Mouse (Mus musculus): ENCODE data around the gene Tent5b. TPM values are rescaled to one million over a fixed set of nuclear protein-coding genes. Genes with fewer than 3 reads are reported as not detected.
A peak's percentile ranks its signal among the peaks of the same experiment; 100 is the strongest.

Tent5b gene
- polyA plus RNA-seq, 1 experiment, result 0.86 TPM

DNA sequence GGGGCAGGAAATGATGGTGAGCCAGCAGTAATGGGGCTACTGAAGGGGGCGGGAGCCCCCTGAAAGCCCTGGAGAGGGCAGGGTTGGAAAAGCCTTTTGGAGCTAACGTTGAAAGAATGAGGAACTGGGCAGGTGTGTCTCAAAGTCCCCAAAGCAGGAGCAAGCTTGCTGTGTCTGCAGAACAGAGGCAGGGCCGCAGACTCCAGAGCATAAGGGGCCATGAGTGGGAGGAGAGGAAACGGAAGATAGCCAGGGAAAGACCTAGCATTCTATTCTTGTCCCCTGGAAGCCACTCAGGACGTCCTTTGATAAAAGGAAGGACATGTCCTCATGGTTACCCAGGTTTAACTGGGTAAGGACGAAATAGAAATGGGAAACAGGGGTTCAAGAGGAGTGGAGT lies 16.7 kb upstream of the Tent5b start:
- Histone ChIP-seq H3K4me1 (replicated peaks; ENCODE audit: control insufficient read depth, insufficient read depth, low read length) (peaks cover 7% of the 10 kb centered on the region), H3K36me3 (ENCODE audit: control insufficient read depth, insufficient read depth, low read length) (no peaks in the 10 kb centered on the region), H3K27ac (ENCODE audit: control insufficient read depth, insufficient read depth, low read length) (no peak overlapping the region), H3K4me3 (ENCODE audit: control insufficient read depth, insufficient read depth, low read length) (no peak overlapping the region), H3K27me3 (ENCODE audit: control insufficient read depth, insufficient read depth, low read length) (no peaks in the 10 kb centered on the region; the same call in 1 of the 2 replicates)
- no peak for TF ChIP-seq POLR2A (IDR thresholded peaks at IDR 0.05; ENCODE audit: control insufficient read depth, extremely low read depth, insufficient read depth, low read length, poor library complexity)
- no peak for TF ChIP-seq CTCF (IDR thresholded peaks at IDR 0.05; ENCODE audit: borderline replicate concordance, control insufficient read depth, extremely low read depth, insufficient read depth, low read length, poor library complexity)
- DNase-seq, result no peak
- 52% methylated on average over 6 of the region's 6 CpGs for WGBS

DNA sequence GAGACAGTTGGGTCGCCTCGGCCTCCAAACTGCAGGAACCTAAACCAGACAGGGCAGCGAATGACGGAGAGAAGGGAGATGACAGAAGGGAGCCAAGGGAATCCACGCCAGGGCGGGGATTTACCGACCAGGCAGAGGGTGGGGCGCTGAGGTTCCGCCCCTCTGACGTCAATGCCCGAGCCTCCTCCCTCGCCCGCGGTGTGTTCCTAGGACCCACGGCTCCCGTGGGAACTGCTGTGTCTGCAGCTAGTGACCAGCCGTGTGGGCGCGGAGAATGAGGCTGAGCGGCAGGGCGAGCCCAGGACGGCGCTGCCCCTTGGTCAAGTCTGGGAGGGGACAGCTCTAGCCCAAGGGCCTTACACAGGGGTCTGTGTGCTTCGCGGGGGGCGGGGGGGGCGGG lies 11.9 kb upstream of the Tent5b start:
- Histone ChIP-seq H3K4me1 (replicated peaks; ENCODE audit: control insufficient read depth, insufficient read depth, low read length) (peaks cover 4% of the 10 kb centered on the region; the same call in 1 of the 2 replicates), H3K27me3 (ENCODE audit: control insufficient read depth, insufficient read depth, low read length) (no peaks in the 10 kb centered on the region; the same call in 1 of the 2 replicates), H3K27ac (ENCODE audit: control insufficient read depth, insufficient read depth, low read length) (no peak overlapping the region), H3K36me3 (ENCODE audit: control insufficient read depth, insufficient read depth, low read length) (no peaks in the 10 kb centered on the region), H3K4me3 (ENCODE audit: control insufficient read depth, insufficient read depth, low read length) (peak overlapping the region; percentile 39)
- 2% methylated on average over 27 of the region's 27 CpGs for WGBS
- TF ChIP-seq POLR2A (IDR thresholded peaks at IDR 0.05; ENCODE audit: control insufficient read depth, extremely low read depth, insufficient read depth, low read length, poor library complexity) (no peak), CTCF (IDR thresholded peaks at IDR 0.05; ENCODE audit: borderline replicate concordance, control insufficient read depth, extremely low read depth, insufficient read depth, low read length, poor library complexity) (no peak)
- peak; percentile 59 for DNase-seq

DNA sequence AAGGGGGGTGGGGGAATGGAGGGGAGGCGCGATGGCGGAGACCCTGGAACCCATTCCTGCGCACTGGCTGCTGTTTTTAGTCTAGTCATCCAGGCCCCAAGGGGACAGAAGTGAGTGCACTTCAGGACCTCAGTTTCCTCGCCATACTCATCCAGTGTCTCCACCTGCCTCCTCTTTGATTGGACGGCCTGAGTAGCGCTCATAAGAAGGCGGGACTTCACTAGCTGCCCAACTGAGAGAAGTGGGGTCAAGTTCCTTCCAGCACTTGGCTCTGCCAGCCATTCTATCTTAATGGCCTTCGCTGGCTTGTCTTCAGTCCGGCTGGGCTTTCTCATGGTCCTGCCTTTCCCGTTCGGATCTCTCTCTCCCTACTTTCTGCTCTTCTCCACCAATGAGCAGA lies 10.8 kb upstream of the Tent5b start:
- no peaks in the 10 kb centered on the region; the same call in 1 of the 2 replicates for H3K27me3 ChIP-seq (ENCODE audit: control insufficient read depth, insufficient read depth, low read length)
- no peak for DNase-seq
- no peaks in the 10 kb centered on the region for H3K36me3 ChIP-seq (ENCODE audit: control insufficient read depth, insufficient read depth, low read length)
- no peak for TF ChIP-seq POLR2A (IDR thresholded peaks at IDR 0.05; ENCODE audit: control insufficient read depth, extremely low read depth, insufficient read depth, low read length, poor library complexity)
- TF ChIP-seq CTCF (IDR thresholded peaks at IDR 0.05; ENCODE audit: borderline replicate concordance, control insufficient read depth, extremely low read depth, insufficient read depth, low read length, poor library complexity), result no peak
- H3K4me1 ChIP-seq (replicated peaks; ENCODE audit: control insufficient read depth, insufficient read depth, low read length), result peaks cover 4% of the 10 kb centered on the region; the same call in 1 of the 2 replicates
- H3K27ac ChIP-seq (ENCODE audit: control insufficient read depth, insufficient read depth, low read length), result no peak overlapping the region
- 63% methylated on average over 12 of the region's 12 CpGs for WGBS
- no peak overlapping the region for H3K4me3 ChIP-seq (ENCODE audit: control insufficient read depth, insufficient read depth, low read length)

DNA sequence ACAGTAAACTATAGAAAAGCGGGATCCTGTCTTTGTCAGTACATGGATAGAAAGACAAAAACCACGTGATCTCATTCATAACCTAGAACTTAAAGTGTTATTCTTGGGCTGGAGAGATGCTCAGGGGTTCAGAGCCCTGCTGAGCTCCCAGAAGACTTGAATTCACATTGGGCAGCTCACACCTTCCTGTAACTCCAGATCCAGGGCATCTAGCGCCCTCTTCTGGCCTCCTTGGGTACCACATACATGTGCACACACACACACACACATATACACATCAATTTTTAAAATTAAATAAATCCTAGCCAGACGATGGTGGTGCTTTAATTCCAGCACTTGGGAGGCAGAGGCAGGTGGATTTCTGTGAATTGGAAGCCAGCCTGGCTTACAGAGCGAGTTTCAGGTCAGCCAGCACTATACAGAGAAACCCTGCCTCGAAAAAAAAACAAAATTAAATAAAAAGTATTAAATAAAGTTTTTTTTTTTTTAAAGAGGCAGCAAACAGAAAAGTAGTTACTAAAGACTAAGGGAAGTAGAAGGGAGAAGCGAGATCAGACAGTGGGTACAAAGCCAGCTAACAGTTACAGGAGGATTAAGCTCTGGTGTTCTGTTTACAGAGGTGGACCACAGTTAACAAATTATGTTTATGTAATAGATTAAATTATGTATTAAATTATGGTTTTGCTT lies 8.7 kb upstream of the Tent5b start:
- DNase-seq, result no peak
- Histone ChIP-seq H3K4me1 (replicated peaks; ENCODE audit: control insufficient read depth, insufficient read depth, low read length) (peaks cover 4% of the 10 kb centered on the region; the same call in 1 of the 2 replicates), H3K4me3 (ENCODE audit: control insufficient read depth, insufficient read depth, low read length) (no peak overlapping the region), H3K36me3 (ENCODE audit: control insufficient read depth, insufficient read depth, low read length) (no peaks in the 10 kb centered on the region), H3K27ac (ENCODE audit: control insufficient read depth, insufficient read depth, low read length) (no peak overlapping the region), H3K27me3 (ENCODE audit: control insufficient read depth, insufficient read depth, low read length) (no peaks in the 10 kb centered on the region; the same call in 1 of the 2 replicates)
- TF ChIP-seq CTCF (IDR thresholded peaks at IDR 0.05; ENCODE audit: borderline replicate concordance, control insufficient read depth, extremely low read depth, insufficient read depth, low read length, poor library complexity), result no peak
- no peak for TF ChIP-seq POLR2A (IDR thresholded peaks at IDR 0.05; ENCODE audit: control insufficient read depth, extremely low read depth, insufficient read depth, low read length, poor library complexity)
- WGBS, result 86% methylated on average over 7 of the region's 7 CpGs

DNA sequence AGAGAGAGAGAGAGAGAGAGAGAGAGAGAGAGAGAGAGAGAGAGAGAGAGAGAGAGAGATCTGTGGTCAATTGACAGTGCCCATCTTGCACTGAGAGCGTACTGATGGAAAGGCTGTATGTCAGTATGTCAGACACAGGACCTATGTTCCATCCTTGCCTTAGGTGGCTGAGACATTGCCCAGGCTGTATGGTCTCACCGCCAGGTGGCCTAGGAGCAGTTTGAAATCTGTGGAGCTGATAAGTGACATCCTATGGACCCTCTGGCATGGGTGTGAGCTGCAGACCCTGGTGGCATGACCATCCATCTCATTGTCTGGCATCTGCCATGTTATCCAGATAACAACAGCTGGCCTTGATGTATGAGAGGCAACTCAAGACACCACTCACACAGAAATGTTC lies 6.1 kb upstream of the Tent5b start:
- no peak overlapping the region for H3K27ac ChIP-seq (ENCODE audit: control insufficient read depth, insufficient read depth, low read length)
- no peak for DNase-seq
- TF ChIP-seq CTCF (IDR thresholded peaks at IDR 0.05; ENCODE audit: borderline replicate concordance, control insufficient read depth, extremely low read depth, insufficient read depth, low read length, poor library complexity) (no peak), POLR2A (IDR thresholded peaks at IDR 0.05; ENCODE audit: control insufficient read depth, extremely low read depth, insufficient read depth, low read length, poor library complexity) (no peak)
- WGBS, result 79% methylated on average over 2 of the region's 2 CpGs
- H3K36me3 ChIP-seq (ENCODE audit: control insufficient read depth, insufficient read depth, low read length), result no peaks in the 10 kb centered on the region
- H3K4me3 ChIP-seq (ENCODE audit: control insufficient read depth, insufficient read depth, low read length), result no peak overlapping the region
- no peaks in the 10 kb centered on the region for H3K4me1 ChIP-seq (replicated peaks; ENCODE audit: control insufficient read depth, insufficient read depth, low read length)
- no peaks in the 10 kb centered on the region; the same call in 1 of the 2 replicates for H3K27me3 ChIP-seq (ENCODE audit: control insufficient read depth, insufficient read depth, low read length)

DNA sequence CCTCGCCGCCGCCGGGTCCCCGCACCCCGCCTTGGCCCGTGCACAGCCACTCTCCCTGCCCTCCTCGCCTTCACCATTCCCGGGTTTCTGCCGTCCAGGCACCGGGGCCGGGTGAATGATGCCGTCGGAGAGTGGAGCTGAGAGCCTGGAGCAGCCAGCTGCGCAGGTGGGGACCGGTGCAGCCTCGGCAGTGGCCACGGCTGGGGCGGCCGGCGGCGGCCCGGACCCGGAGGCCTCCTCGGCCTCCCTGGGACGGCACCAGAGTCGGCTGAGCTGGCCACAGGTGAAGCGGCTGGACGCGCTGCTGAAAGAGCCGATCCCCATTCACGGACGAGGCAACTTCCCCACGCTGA lies 229 bp downstream of the Tent5b start:
- no peak for TF ChIP-seq POLR2A (IDR thresholded peaks at IDR 0.05; ENCODE audit: control insufficient read depth, extremely low read depth, insufficient read depth, low read length, poor library complexity)
- no peak for TF ChIP-seq CTCF (IDR thresholded peaks at IDR 0.05; ENCODE audit: borderline replicate concordance, control insufficient read depth, extremely low read depth, insufficient read depth, low read length, poor library complexity)
- peak overlapping the region; percentile 35 for H3K4me3 ChIP-seq (ENCODE audit: control insufficient read depth, insufficient read depth, low read length)
- H3K27me3 ChIP-seq (ENCODE audit: control insufficient read depth, insufficient read depth, low read length), result peaks cover 13% of the 10 kb centered on the region; the same call in 1 of the 2 replicates
- no peaks in the 10 kb centered on the region for H3K36me3 ChIP-seq (ENCODE audit: control insufficient read depth, insufficient read depth, low read length)
- 5% methylated on average over 34 of the region's 34 CpGs for WGBS
- no peak overlapping the region for H3K27ac ChIP-seq (ENCODE audit: control insufficient read depth, insufficient read depth, low read length)
- DNase-seq, result no peak
- peaks cover 11% of the 10 kb centered on the region for H3K4me1 ChIP-seq (replicated peaks; ENCODE audit: control insufficient read depth, insufficient read depth, low read length)
